Mouse (Mus musculus) hindbrain, embryonic 11.5 days (tissue): Measurements from ENCODE around the gene Cbx3. TPM values are rescaled to one million over a fixed set of nuclear protein-coding genes. Genes with fewer than 3 reads are reported as not detected.

Source experiments
- ATAC-seq: fragments of 200-750 bp; cut with Nextera tagmentation; 2 replicates; pipeline ENCODE4 v1.8.0; 2017; ENCODE audit warnings: mild to moderate bottlenecking, moderate TSS enrichment, moderate library complexity; ENCODE audit not compliant: low FRiP score
- DNase-seq: peaks from one replicate; pipeline ENCODE4 v3.0.0-alpha.2; 2015; ENCODE audit warnings: low spot score
- H3K27ac ChIP-seq: fragments of 300-500 bp; sonication (generic); 2 replicates; pipeline ENCODE4 v1.5.1; 2014; ENCODE audit warnings: mild to moderate bottlenecking, low read depth, low read length
- H3K27me3 ChIP-seq: fragments of 300-500 bp; sonication (generic); 2 replicates; pipeline ENCODE4 v1.6.1; 2014; ENCODE audit warnings: mild to moderate bottlenecking, low read length, moderate library complexity, mixed read lengths; ENCODE audit not compliant: control insufficient read depth, insufficient read depth
- H3K36me3 ChIP-seq: fragments of 300-500 bp; sonication (generic); 2 replicates; pipeline ENCODE4 v1.6.1; 2014; ENCODE audit warnings: mild to moderate bottlenecking, low read length, moderate library complexity, mixed read lengths; ENCODE audit not compliant: control insufficient read depth, insufficient read depth
- H3K4me1 ChIP-seq: fragments of 300-500 bp; sonication (generic); replicated peaks from 2 replicates; pipeline ENCODE4 v1.6.1; 2014; ENCODE audit warnings: low read length, mixed read lengths; ENCODE audit not compliant: control insufficient read depth, insufficient read depth
- H3K4me2 ChIP-seq: fragments of 300-500 bp; sonication (generic); replicated peaks from 2 replicates; pipeline ENCODE4 v1.6.1; 2014; ENCODE audit warnings: mild to moderate bottlenecking, low read depth, low read length
- H3K4me3 ChIP-seq: fragments of 300-500 bp; sonication (generic); 2 replicates; pipeline ENCODE4 v1.5.1; 2014; ENCODE audit warnings: low read depth, low read length
- H3K9ac ChIP-seq: fragments of 300-500 bp; sonication (generic); 2 replicates; pipeline ENCODE4 v1.6.1; 2014; ENCODE audit warnings: low read depth, low read length
- H3K9me3 ChIP-seq: fragments of 300-500 bp; sonication (generic); 2 replicates; pipeline ENCODE4 v1.6.1; 2016; ENCODE audit warnings: low read length; ENCODE audit not compliant: control insufficient read depth
- WGBS: fragments of 180-500 bp; shearing (Covaris S2); extraction: QIAGEN DNeasy Blood & Tissue Kit; methylation state at CpG from one replicate; pipeline ENCODE4 v1.1.7; 2014; 5-methylcytosine and 5-hydroxymethylcytosine counted together
- polyA plus RNA-seq: library from polyadenylated mRNA; unstranded; fragments of >200 nt; fragmentation: Nextera tagmentation; extraction: Ambion mirVana; gene quantifications from 2 replicates; pipeline ENCODE4 v1.2.1, GENCODE M21; 2014

The Cbx3 gene
- polyA plus RNA-seq, 1 experiment from 2014 or later: 660 TPM

- no peak for ATAC-seq
- WGBS: 30% methylated on average over 18 of the region's 18 CpGs
Observed at GRCm38 (mm10) chr6:51508750-51509648, 38.8 kb downstream of the Cbx3 start.

GRCm38 (mm10) chr6:51510094-51510493, 39.9 kb downstream of the Cbx3 start:
- no peak overlapping the region for H3K4me2 ChIP-seq
- no peaks in the 10 kb centered on the region for H3K36me3 ChIP-seq
- no peak overlapping the region for H3K9ac ChIP-seq
- no peaks in the 10 kb centered on the region for H3K4me1 ChIP-seq
- WGBS: 35% methylated on average over 5 of the region's 5 CpGs
- H3K4me3 ChIP-seq: no peak overlapping the region
- ATAC-seq (no peak), DNase-seq (peak; percentile 62)
- H3K27ac ChIP-seq: no peak overlapping the region
- no peaks in the 10 kb centered on the region for H3K9me3 ChIP-seq
- H3K27me3 ChIP-seq: no peaks in the 10 kb centered on the region

More at GRCm38 (mm10) chr6:51508750-51509648, 38.8 kb downstream of the Cbx3 start:
- Histone ChIP-seq H3K4me1 (no peaks in the 10 kb centered on the region), H3K9me3 (no peaks in the 10 kb centered on the region), H3K4me3 (peak overlapping the region; percentile 20), H3K4me2 (peak overlapping the region; percentile 32), H3K36me3 (no peaks in the 10 kb centered on the region), H3K27ac (no peak overlapping the region), H3K27me3 (no peaks in the 10 kb centered on the region), H3K9ac (peak overlapping the region; percentile 4; the same call in 1 of the 2 replicates)
- peak; percentile 84 for DNase-seq

- 45% methylated on average over 1 of the region's 1 CpGs for WGBS
Observed at GRCm38 (mm10) chr6:51510946-51511345, 40.8 kb downstream of the Cbx3 start.

GRCm38 (mm10) chr6:51513745-51514144, 43.6 kb downstream of the Cbx3 start:
- WGBS: 76% methylated on average over 3 of the region's 3 CpGs
- H3K9ac ChIP-seq: no peak overlapping the region
- H3K4me2 ChIP-seq: no peak overlapping the region
- no peak overlapping the region for H3K4me3 ChIP-seq
- DNase-seq (no peak), ATAC-seq (no peak)
- no peaks in the 10 kb centered on the region for H3K9me3 ChIP-seq
- H3K36me3 ChIP-seq: no peaks in the 10 kb centered on the region
- no peak overlapping the region for H3K27ac ChIP-seq
- H3K27me3 ChIP-seq: no peaks in the 10 kb centered on the region
- H3K4me1 ChIP-seq: no peaks in the 10 kb centered on the region

More at GRCm38 (mm10) chr6:51510946-51511345, 40.8 kb downstream of the Cbx3 start:
- Histone ChIP-seq H3K36me3 (no peaks in the 10 kb centered on the region), H3K4me1 (no peaks in the 10 kb centered on the region), H3K27me3 (no peaks in the 10 kb centered on the region), H3K27ac (no peak overlapping the region), H3K9me3 (no peaks in the 10 kb centered on the region), H3K9ac (no peak overlapping the region), H3K4me3 (no peak overlapping the region), H3K4me2 (no peak overlapping the region)
- ATAC-seq: no peak
- no peak for DNase-seq

GRCm38 (mm10) chr6:51514860-51515259, 44.7 kb downstream of the Cbx3 start:
- no peak overlapping the region for H3K9ac ChIP-seq
- no peak for DNase-seq
- H3K36me3 ChIP-seq: no peaks in the 10 kb centered on the region
- H3K27ac ChIP-seq: no peak overlapping the region
- 93% methylated on average over 7 of the region's 7 CpGs for WGBS
- H3K27me3 ChIP-seq: no peaks in the 10 kb centered on the region
- H3K4me1 ChIP-seq: no peaks in the 10 kb centered on the region
- H3K4me2 ChIP-seq: no peak overlapping the region
- no peak for ATAC-seq
- H3K9me3 ChIP-seq: no peaks in the 10 kb centered on the region
- no peak overlapping the region for H3K4me3 ChIP-seq

GRCm38 (mm10) chr6:51523310-51523709, 53.1 kb downstream of the Cbx3 start:
- ATAC-seq (0 out of 2 replicates have a peak, but pooled peaks have one; percentile 22), DNase-seq (no peak)
- Histone ChIP-seq H3K4me3 (peak overlapping the region; percentile 66), H3K4me1 (peaks cover 3% of the 10 kb centered on the region; the same call in 1 of the 2 replicates), H3K36me3 (no peaks in the 10 kb centered on the region), H3K27me3 (no peaks in the 10 kb centered on the region), H3K27ac (no peak overlapping the region), H3K4me2 (peak overlapping the region; percentile 64), H3K9me3 (no peaks in the 10 kb centered on the region), H3K9ac (no peak overlapping the region)
- WGBS: 23% methylated on average over 5 of the region's 5 CpGs

GRCm38 (mm10) chr6:51523807-51524320, 53.7 kb downstream of the Cbx3 start, which contains the start of gene Snx10:
Gene Snx10, plus strand, starts transcription at chr6:51523901.
- peak; percentile 74 for ATAC-seq
- peak within 1 kb of the TSS; percentile 64 for H3K4me2 ChIP-seq
- H3K27ac ChIP-seq: peak within 1 kb of the TSS; percentile 44; the same call in 1 of the 2 replicates
- DNase-seq: peak; percentile 74
- peak within 1 kb of the TSS; percentile 77 for H3K9ac ChIP-seq
- peak within 1 kb of the TSS; percentile 66 for H3K4me3 ChIP-seq
- H3K4me1 ChIP-seq: peaks cover 3% of the 10 kb centered on the region; the same call in 1 of the 2 replicates
- no peaks in the 10 kb centered on the region for H3K27me3 ChIP-seq
- no peaks in the 10 kb centered on the region for H3K36me3 ChIP-seq
- no peaks in the 10 kb centered on the region for H3K9me3 ChIP-seq
- 0% methylated on average over 47 of the region's 47 CpGs for WGBS

GRCm38 (mm10) chr6:51524321-51524931, 54.3 kb downstream of the Cbx3 start:
- Histone ChIP-seq H3K27me3 (no peaks in the 10 kb centered on the region), H3K9ac (peak overlapping the region; percentile 77), H3K9me3 (no peaks in the 10 kb centered on the region), H3K4me3 (peak overlapping the region; percentile 66), H3K36me3 (no peaks in the 10 kb centered on the region), H3K4me2 (peak overlapping the region; percentile 64), H3K4me1 (peaks cover 3% of the 10 kb centered on the region; the same call in 1 of the 2 replicates), H3K27ac (peak overlapping the region; percentile 44; the same call in 1 of the 2 replicates)
- DNase-seq (peak; percentile 82), ATAC-seq (peak; percentile 87)
- WGBS: 2% methylated on average over 21 of the region's 21 CpGs
